Mouse (Mus musculus) liver (tissue): ENCODE measurements around the gene Glyctk.

Source experiments
- DNase-seq: peaks from one replicate; pipeline ENCODE4 v3.0.0-alpha.2; 2020; ENCODE audit warnings: mixed read lengths

Gene Glyctk

GRCm38 (mm10) chr9:106145582-106145981, 12.4 kb downstream of the Glyctk start:
- no peak for DNase-seq

DNA sequence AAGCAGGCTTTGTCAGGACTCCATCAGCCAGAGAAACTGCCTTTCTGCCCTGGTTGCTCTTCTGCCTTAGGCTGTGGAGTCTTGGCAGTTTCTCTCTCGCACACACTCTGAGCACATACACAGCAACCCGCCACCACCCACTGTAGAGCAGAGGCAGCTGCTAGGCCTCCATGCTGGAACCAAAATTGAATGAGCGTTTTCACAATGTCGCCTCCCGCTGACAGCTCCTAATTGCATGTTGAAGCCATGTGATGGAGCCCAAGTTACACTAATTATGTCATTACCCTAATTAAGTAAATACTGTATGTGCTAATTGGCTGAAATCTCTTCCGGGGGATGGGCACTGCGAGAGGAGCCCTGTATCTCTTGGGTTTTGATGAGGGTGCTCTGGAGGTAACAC, 13.8 kb downstream of the Glyctk start:
- DNase-seq: no peak

DNA sequence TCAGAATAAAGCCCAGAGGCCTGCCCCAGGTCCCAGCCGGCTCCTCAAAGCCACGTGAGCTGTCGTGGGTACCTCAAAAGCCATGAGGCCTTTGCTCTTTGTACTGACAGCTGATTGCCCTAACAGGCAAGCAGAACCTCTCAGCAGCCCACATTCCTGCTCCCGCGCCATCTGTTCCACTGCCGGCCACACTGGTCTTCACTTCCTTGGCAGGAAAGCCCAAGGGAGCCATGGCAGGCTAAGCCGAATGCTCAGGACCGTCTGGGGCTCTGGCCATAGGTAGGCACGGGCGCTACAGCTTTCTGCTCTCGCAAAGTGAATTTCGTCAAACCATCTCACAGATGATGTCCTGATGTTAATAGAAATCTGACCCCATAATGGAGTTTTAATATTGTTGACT, 16.0 kb downstream of the Glyctk start:
- no peak for DNase-seq

DNA sequence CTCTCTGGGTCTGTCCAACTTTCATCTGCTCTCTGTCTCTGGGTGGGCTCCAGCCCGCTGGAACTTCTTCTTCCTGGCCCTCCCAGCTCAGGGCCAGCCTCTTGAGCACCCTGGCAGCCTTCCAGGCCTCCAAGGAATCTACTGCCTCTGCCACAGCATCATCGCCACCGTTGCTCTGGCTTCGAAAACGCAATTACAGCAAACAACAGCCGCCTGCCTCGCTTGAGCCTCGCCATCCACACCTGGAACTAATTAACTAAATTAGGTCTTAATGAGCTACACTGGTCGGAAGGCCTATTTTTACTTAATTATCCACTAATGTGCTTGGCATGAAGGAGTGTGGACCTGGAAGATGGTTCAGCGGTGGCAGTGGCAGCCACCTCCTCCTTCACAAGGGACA, 18.2 kb downstream of the Glyctk start:
- DNase-seq: no peak

DNA sequence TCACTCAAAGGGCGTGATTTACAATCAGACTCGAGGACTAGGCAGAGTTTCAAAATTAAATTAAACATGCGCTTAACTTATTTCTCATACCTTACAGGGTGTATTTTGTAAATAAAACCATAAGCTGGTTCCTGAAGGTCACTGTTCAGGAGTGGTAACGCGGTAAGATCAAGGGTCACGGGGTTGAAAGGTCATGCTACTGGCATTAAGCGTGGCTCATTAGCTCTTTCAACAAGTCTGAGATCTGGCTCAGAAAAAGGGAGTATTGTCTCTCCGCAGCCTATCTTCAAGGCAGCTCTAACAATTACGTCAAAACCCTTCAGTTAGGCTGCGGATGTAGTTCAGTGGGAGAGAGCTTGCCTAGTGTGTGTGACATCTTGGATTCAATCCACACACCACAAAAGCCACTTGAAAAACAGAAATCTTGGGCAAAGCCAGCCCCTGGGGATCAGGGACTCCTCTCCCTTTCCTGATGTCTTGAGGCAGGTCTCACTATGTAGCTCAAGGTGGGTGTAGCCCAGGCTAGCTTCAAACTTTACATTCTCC, 20.2 kb downstream of the Glyctk start:
- DNase-seq: no peak

DNA sequence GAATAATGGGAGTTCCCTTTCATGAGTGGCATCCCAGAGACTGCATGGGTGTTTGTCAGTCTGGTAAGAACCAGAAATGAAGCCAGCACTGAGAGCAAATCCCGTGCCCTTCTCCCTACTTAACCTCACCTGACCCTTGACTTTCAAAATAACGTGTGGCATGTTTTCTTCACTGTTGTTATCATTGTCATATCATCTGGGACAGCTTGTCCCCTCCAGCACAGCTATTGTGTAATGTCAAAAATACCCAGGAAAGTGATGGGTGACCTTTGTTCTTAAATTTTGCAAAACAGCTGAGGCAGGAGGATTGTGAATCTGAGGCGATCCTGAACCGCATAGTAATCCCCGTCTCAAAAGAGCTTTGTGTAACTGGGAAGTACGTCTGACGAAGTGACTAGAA, 27.7 kb downstream of the Glyctk start:
- DNase-seq: no peak

- DNase-seq: no peak
Measured at GRCm38 (mm10) chr9:106129072-106129471, 28.9 kb downstream of the Glyctk start.

- no peak for DNase-seq
Measured at GRCm38 (mm10) chr9:106126786-106127251, 31.1 kb downstream of the Glyctk start.

- DNase-seq: peak; percentile 13
Measured at GRCm38 (mm10) chr9:106123599-106123998, 34.3 kb downstream of the Glyctk start.

- DNase-seq: no peak
Measured at GRCm38 (mm10) chr9:106119075-106119474, 38.9 kb downstream of the Glyctk start.

DNA sequence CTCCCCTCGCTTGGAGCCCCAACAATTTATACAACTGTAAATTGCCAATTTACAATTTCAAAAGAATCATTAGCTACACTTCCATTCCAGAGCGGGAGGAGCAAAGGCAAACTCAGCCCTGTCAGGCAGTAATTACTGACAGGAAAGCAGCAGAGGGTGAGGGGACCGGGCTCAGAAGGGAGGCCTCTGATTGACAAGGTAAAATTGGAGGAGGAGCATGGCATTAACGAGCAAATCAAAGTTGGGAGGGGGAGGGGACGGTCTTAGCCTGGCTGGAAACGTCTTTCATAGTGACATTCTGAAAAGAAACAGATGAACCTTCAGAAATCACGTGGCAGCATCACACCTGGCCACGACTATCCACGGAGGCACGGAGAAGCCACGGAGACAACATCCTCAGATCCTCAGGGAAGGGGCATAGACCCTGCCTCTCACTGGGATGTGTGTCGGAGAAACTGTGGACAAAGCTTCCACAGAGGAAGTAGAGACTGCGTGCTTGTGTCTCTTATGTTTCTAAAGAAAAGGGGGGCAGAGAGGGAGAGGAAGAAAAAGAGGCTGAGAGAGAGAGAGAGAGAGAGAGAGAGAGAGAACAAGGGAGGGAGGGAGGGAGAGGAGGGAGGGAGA, 42.0 kb downstream of the Glyctk start:
- DNase-seq: no peak

DNA sequence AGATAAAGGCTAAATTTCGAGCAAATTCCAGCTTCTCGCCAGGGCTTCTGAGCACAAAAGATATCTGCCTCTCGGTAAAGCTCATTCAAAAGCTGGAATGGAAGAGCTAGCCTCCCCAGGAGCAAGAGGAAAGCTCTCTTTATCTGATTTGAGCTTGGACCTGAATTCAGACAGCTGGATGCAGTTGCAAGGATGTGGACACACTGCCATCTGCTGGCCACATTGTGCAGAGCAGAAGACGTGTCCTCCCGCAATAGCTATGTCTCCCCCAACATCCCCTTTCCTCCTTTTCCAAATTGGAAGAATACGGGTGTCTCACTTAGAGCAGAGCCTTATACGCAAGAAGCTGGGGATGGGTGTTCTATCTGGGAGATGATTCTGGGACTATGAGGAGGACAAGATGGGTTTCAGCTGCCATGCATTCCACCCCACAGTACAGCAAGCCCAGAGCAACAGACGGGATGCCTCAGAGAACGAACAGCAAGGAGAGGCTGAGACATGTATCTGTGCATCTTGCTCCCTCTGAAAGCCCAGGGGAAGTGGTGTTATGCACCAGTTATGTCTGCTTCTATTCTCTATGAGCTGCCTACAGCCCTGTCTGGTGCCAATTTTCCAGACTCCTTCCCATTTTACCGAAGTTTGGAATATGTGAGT, 45.0 kb downstream of the Glyctk start:
- DNase-seq: peak; percentile 51

GRCm38 (mm10) chr9:106106241-106106640, 51.7 kb downstream of the Glyctk start:
- DNase-seq: no peak

- DNase-seq: no peak
Measured at GRCm38 (mm10) chr9:106104401-106104800, 53.5 kb downstream of the Glyctk start.
